17 mouse cellular contexts compared by ENCODE assay signal in the genomic region with DNA sequence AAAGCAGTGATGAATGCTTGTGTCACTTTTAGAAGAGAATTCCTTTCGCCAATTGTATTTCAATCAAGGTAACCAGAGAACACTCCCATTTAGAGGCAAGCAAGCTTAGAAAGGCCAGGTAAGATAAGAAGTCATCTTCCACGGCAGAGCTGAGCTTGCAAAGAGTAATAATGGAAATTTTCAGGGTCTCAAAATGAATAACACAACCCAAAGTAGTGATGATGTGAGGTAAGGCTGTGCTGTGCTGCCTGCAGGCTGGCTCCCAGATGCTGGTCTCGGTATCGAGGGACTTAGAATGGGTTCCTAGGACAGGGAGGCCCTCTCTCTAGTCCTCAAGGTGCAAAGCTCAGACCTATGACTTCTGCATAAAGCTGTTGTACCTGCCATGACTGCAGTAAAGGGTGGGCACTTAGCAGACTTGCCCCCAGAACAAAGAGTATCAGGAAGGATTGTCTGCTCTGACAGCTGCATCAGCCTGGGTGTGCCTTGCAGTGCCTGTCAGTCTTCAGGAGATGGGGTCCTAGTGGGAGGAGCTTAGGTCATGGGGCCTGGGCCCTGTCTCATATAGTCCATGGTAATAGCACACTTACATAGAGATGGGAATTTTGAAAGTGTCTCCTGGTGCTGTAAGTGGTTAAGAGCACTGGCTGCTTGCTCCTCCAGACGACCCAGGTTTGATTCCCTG. TPM values are rescaled to one million over a fixed set of nuclear protein-coding genes. Genes with fewer than 3 reads are reported as not detected.
"Had no signal": no experiment of that assay in that cellular context is flagged by ENCODE, and none has a peak within 500 bp of the region (broad histone marks: within the 10 kb centered on the region; RNA-seq: fewer than 3 reads in every experiment).

No protein-coding gene starts in this region.

- H3K4me3 ChIP-seq: megakaryocyte, embryonic 14.5 days; midbrain, embryonic 12.5 days; midbrain, embryonic 15.5 days; myocyte; neural tube, embryonic 13.5 days; neural tube, embryonic 15.5 days had no signal

- H3K36me3 ChIP-seq: midbrain, embryonic 12.5 days; midbrain, embryonic 15.5 days; neural tube, embryonic 13.5 days; neural tube, embryonic 15.5 days had no signal

- H3K4me1 ChIP-seq: midbrain, embryonic 12.5 days; midbrain, embryonic 15.5 days; neural tube, embryonic 13.5 days; neural tube, embryonic 15.5 days had no signal

- H3K9me3 ChIP-seq: midbrain, embryonic 12.5 days; midbrain, embryonic 15.5 days; neural tube, embryonic 13.5 days; neural tube, embryonic 15.5 days had no signal

- DNase-seq: lung, adult 18-20 months; lung, embryonic 14.5 days; lung, postnatal 10 days; right cerebral cortex, postnatal 25 days; right cerebral cortex, postnatal 4 days; spleen, adult 18-20 months; thymus, adult 18-20 months; thymus, postnatal 14 days; thymus, postnatal 36 days had no signal

RNA-seq across cellular contexts. Expression of gene Actrt2, which starts 15.5 kb away (rescaled TPM):
- total RNA-seq: megakaryocyte progenitor cell, adult 5-6 weeks; midbrain, postnatal 0 days had no signal
